Mouse (Mus musculus): Measurements from ENCODE around the gene Abhd2. TPM values are rescaled to one million over a fixed set of nuclear protein-coding genes. Genes with fewer than 3 reads are reported as not detected.
"Not testable (repeated sequence)": the region's sequence is repeated elsewhere in the genome, so short reads cannot be mapped to it uniquely, and the experiment has no call there.

Abhd2 gene
- polyA plus RNA-seq, 1 experiment from 2014 or later, result 60.0 TPM

- in situ Hi-C loops (cut with MboI; ENCODE audit: low pct_unique_long_range_greater_than_20kb), result no loop called here
- no peak for TF ChIP-seq CTCF (IDR thresholded peaks at IDR 0.05)
- CTCF ChIA-PET, result interaction anchor here (0.7 to 2.5 kb wide), 6 partner anchors 9 to 75 kb away, joined by 3 to 7 read pairs (median 4); no protein-coding TSS in a partner anchor
- DNase-seq (ENCODE audit: low read depth, low spot score) (no peak), ATAC-seq (no peak)
- no peaks in the 10 kb centered on the region for H3K27me3 ChIP-seq
- POLR2A ChIA-PET, result interaction anchor here (0.7 to 2.1 kb wide), 5 partner anchors 8 to 15 kb away, joined by 3 to 7 read pairs (median 6); no protein-coding TSS in a partner anchor
Measured at GRCm38 (mm10) chr7:79274473-79275010, 1.5 kb downstream of the Abhd2 start.

GRCm38 (mm10) chr7:79275345-79275744 is 2.3 kb downstream of the Abhd2 start:
- in situ Hi-C loops (cut with MboI; ENCODE audit: low pct_unique_long_range_greater_than_20kb), result no loop called here
- DNase-seq (ENCODE audit: low read depth, low spot score), result no peak
- ChIA-PET POLR2A (no interaction called here), CTCF (interaction anchor here (0.9 to 2.5 kb wide), 4 partner anchors 39 to 74 kb away, joined by 3 to 7 read pairs (median 4); no protein-coding TSS in a partner anchor)
- no peak for ATAC-seq
- no peak for TF ChIP-seq CTCF (IDR thresholded peaks at IDR 0.05)
- H3K27me3 ChIP-seq, result no peaks in the 10 kb centered on the region

GRCm38 (mm10) chr7:79278432-79278831 is 5.4 kb downstream of the Abhd2 start:
- in situ Hi-C loops (cut with MboI; ENCODE audit: low pct_unique_long_range_greater_than_20kb), result no loop called here
- TF ChIP-seq CTCF (IDR thresholded peaks at IDR 0.05), result no peak
- no peaks in the 10 kb centered on the region for H3K27me3 ChIP-seq
- CTCF ChIA-PET, result no interaction called here
- POLR2A ChIA-PET, result no interaction called here
- DNase-seq (ENCODE audit: low read depth, low spot score) (no peak), ATAC-seq (no peak)

GRCm38 (mm10) chr7:79279376-79280029 is 6.5 kb downstream of the Abhd2 start:
- ChIA-PET CTCF (interaction anchor here (1.9 kb wide), 1 partner anchor 66 kb away, joined by 4 read pairs; no protein-coding TSS in a partner anchor), POLR2A (no interaction called here)
- ATAC-seq (no peak), DNase-seq (ENCODE audit: low read depth, low spot score) (no peak)
- TF ChIP-seq CTCF (IDR thresholded peaks at IDR 0.05), result no peak
- no peaks in the 10 kb centered on the region for H3K27me3 ChIP-seq
- in situ Hi-C loops (cut with MboI; ENCODE audit: low pct_unique_long_range_greater_than_20kb), result no loop called here

GRCm38 (mm10) chr7:79282883-79283670 is 10.1 kb downstream of the Abhd2 start:
- CTCF ChIA-PET, result interaction anchor here (0.9 to 1.8 kb wide), 4 partner anchors 10 to 245 kb away, joined by 3 to 6 read pairs (median 3); partner anchors contain the start of gene Abhd2
- POLR2A ChIA-PET, result interaction anchor here (0.7 to 1.1 kb wide), 2 partner anchors 9 kb away, joined by 4 to 7 read pairs; no protein-coding TSS in a partner anchor
- H3K27me3 ChIP-seq, result no peaks in the 10 kb centered on the region
- in situ Hi-C loops (cut with MboI; ENCODE audit: low pct_unique_long_range_greater_than_20kb), result no loop called here
- no peak for TF ChIP-seq CTCF (IDR thresholded peaks at IDR 0.05)
- ATAC-seq, result no peak
- no peak for DNase-seq (ENCODE audit: low read depth, low spot score)

- DNase-seq (ENCODE audit: low read depth, low spot score); ATAC-seq; H3K27me3 ChIP-seq; in situ Hi-C loops (cut with MboI; ENCODE audit: low pct_unique_long_range_greater_than_20kb): not testable (repeated sequence)
- CTCF ChIA-PET, result interaction anchor here (1.1 to 1.8 kb wide), 3 partner anchors 10 to 246 kb away, joined by 3 to 6 read pairs (median 3); partner anchors contain the start of gene Abhd2
- POLR2A ChIA-PET, result interaction anchor here (0.7 kb wide), 1 partner anchor 9 kb away, joined by 7 read pairs; no protein-coding TSS in a partner anchor
Measured at GRCm38 (mm10) chr7:79283671-79283941, 10.6 kb downstream of the Abhd2 start.

GRCm38 (mm10) chr7:79284160-79284888 is 11.3 kb downstream of the Abhd2 start:
- CTCF ChIA-PET, result interaction anchor here (1.8 kb wide), 1 partner anchor 11 kb away, joined by 6 read pairs; the partner anchor contains the start of gene Abhd2
- H3K27me3 ChIP-seq, result no peaks in the 10 kb centered on the region
- in situ Hi-C loops (cut with MboI; ENCODE audit: low pct_unique_long_range_greater_than_20kb), result no loop called here
- TF ChIP-seq CTCF (IDR thresholded peaks at IDR 0.05), result no peak
- POLR2A ChIA-PET, result interaction anchor here (1.1 to 1.2 kb wide), 2 partner anchors 11 to 17 kb away, joined by 3 to 6 read pairs; partner anchors contain the start of gene Abhd2
- ATAC-seq (no peak), DNase-seq (ENCODE audit: low read depth, low spot score) (no peak)

GRCm38 (mm10) chr7:79284889-79285280 is 11.9 kb downstream of the Abhd2 start:
- DNase-seq (ENCODE audit: low read depth, low spot score) (no peak), ATAC-seq (no peak)
- no peaks in the 10 kb centered on the region for H3K27me3 ChIP-seq
- ChIA-PET POLR2A (interaction anchor here (1.1 to 1.2 kb wide), 2 partner anchors 11 to 18 kb away, joined by 3 to 6 read pairs; partner anchors contain the start of gene Abhd2), CTCF (interaction anchor here (1.8 kb wide), 1 partner anchor 11 kb away, joined by 6 read pairs; the partner anchor contains the start of gene Abhd2)
- in situ Hi-C loops (cut with MboI; ENCODE audit: low pct_unique_long_range_greater_than_20kb), result no loop called here
- no peak for TF ChIP-seq CTCF (IDR thresholded peaks at IDR 0.05)

GRCm38 (mm10) chr7:79285408-79285807 is 12.4 kb downstream of the Abhd2 start:
- in situ Hi-C loops (cut with MboI; ENCODE audit: low pct_unique_long_range_greater_than_20kb), result no loop called here
- no peaks in the 10 kb centered on the region for H3K27me3 ChIP-seq
- CTCF ChIA-PET, result interaction anchor here (1.0 to 1.1 kb wide), 2 partner anchors 16 to 61 kb away, joined by 3 to 4 read pairs; no protein-coding TSS in a partner anchor
- POLR2A ChIA-PET, result interaction anchor here (1.1 kb wide), 1 partner anchor 12 kb away, joined by 6 read pairs; the partner anchor contains the start of gene Abhd2
- TF ChIP-seq CTCF (IDR thresholded peaks at IDR 0.05), result no peak
- peak; percentile 93 for ATAC-seq
- peak; percentile 88 for DNase-seq (ENCODE audit: low read depth, low spot score)
